Mouse (Mus musculus) WW6 (cell line): ENCODE results near the gene Mbnl1.
"Not testable (repeated sequence)": the region's sequence is repeated elsewhere in the genome, so short reads cannot be mapped to it uniquely, and the experiment has no call there.

ENCODE experiments used
- DNase-seq: peaks from one replicate; pipeline ENCODE4 v3.0.0-alpha.2; 2013; ENCODE audit warnings: low read depth, low spot score

The Mbnl1 gene

DNA sequence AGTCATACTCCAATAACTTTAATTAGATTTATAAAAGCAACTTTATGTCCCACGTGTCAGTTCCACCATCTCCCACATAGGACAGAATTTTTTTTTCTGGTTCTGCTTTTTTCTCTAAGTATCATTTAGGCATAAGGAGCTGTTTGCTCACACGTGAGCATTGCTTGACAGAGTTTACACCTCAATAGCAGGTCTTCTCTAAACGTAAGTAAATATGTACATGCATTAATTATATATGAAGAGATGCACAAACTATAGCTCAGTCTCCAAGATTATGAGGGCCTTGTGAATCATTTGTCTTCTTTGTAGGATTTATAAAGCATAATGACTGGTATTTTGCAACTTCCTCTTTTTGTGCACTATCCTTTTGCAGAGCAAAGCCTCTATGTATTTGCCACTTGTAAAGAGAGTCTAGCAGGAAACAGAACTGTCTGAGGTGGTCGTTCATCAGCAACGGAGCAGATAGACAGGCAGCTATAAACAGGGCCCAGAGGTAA, at the start of gene Mbnl1:
Gene Mbnl1, plus strand, starts transcription at position 150 of the 497 bp plus-strand sequence.
- no peak for DNase-seq

GRCm38 (mm10) chr3:60424148-60424547, 48.5 kb upstream of the Mbnl1 start:
- DNase-seq: no peak

DNA sequence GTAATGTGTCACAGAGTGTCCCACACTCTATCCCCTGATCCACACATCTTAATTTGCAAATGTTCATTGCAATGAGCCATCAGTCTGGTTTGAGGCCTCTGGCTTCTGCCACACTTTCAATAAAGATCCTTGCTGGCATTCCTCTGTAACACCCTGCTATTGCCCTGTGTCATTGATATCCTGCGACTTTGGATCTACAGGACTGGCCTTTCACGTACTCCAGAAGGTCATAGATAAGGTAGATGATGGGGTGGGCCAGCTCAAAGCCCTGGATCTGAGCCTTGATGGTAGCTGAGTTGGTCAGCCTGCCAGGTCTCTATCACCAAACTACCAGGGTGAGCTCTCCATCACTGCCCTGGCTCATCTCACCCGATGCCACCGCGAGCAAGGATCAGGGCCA, 43.6 kb upstream of the Mbnl1 start:
- DNase-seq: no peak

GRCm38 (mm10) chr3:60437254-60437653, 35.4 kb upstream of the Mbnl1 start:
- no peak for DNase-seq

- no peak for DNase-seq
Measured at GRCm38 (mm10) chr3:60437678-60438232, 34.9 kb upstream of the Mbnl1 start.

DNA sequence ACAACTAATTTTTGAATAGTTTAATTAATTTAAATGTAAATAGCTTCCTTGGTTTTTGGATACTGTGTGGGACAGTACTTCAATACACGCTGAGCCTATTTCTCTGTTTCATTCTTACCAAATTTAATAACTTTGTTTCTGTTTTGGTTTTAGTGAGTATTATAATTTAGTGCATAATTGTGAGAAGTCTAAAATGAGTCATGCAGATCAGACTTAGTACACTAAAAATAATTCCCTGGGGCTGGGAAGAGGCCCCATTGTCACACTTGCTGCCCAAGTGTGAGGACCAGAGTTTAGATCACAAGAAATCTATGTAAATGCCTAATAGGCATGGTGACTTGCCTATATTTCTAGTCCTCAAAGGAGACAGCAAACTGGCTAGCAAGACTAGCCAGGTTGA, 33.9 kb upstream of the Mbnl1 start:
- DNase-seq: no peak

DNA sequence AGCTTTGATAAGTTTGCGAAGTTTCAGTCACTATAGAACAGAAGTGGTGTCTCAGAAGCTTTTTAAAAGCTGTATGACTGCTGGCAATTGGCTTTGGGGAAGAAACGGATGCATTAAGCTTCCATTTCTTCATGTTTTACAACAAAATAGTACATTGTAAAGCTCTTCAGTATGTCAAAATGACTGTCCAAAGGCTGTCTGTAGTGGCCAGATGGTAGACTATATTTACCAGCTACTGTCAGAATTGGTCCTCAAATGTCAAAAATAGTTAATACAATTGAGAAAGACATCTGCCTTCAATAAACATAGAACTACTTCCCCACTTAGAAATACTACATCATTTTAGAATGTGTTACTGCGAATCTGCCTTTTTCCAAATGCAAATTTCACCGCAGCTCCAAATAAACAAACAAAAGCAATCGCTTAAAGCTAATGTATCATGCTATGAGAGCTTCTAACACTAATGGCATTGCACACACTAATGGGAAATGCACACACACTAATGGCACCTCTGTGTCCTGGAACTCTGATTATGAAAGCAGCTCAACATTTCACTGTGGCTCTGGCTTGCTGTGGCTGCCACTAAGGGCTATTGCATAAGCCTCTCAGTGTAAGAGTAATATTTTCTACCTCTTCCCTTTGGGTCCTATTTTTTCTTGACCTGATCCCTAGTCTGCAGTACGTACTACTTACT, 10.7 kb upstream of the Mbnl1 start:
- DNase-seq: no peak

DNA sequence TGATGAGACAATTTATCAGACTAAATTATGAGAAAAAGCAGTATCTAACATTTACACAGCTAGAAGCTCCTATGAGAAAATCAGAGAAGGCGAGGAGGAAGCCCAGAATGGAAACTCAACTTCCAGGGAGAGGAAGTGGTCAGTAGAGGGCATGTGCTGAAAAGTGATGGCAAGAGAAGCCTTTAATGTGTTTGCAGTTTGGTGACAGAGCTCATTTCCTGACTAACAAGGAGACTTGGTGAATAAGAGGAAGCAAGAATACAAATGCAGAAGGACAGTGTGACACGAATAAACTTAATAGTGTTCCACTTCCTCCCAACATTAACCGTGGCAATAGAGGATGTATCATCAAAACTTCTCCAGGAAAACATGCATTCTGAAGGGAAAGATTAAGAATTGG, 4.0 kb upstream of the Mbnl1 start:
- not testable (repeated sequence) for DNase-seq

- DNase-seq: not testable (repeated sequence)
Measured at GRCm38 (mm10) chr3:60469170-60469805, 3.3 kb upstream of the Mbnl1 start.

GRCm38 (mm10) chr3:60472011-60472680, 484 bp upstream of the Mbnl1 start:
- no peak for DNase-seq

GRCm38 (mm10) chr3:60473861-60474653, 1.4 kb downstream of the Mbnl1 start:
- DNase-seq: no peak

GRCm38 (mm10) chr3:60474654-60474972, 2.0 kb downstream of the Mbnl1 start:
- no peak for DNase-seq

DNA sequence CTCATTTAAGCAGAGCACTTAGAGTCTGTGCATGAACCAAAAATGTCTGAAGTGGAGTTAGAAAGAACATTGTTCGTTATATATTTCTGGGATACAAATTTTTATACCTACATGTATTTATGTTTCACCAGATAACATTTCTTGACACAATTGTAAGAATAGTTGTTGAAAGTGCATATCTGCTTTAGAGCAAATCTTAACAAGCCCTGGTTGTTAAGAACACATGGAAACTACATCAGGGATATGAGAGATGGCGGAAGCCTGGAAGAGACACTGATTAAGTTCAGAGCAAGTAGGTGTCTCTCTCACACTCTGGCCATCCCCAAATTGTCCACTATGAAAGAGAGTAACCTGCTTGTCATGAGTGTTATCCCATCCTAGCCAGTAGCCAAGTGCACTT, 2.4 kb downstream of the Mbnl1 start:
- DNase-seq: no peak

DNA sequence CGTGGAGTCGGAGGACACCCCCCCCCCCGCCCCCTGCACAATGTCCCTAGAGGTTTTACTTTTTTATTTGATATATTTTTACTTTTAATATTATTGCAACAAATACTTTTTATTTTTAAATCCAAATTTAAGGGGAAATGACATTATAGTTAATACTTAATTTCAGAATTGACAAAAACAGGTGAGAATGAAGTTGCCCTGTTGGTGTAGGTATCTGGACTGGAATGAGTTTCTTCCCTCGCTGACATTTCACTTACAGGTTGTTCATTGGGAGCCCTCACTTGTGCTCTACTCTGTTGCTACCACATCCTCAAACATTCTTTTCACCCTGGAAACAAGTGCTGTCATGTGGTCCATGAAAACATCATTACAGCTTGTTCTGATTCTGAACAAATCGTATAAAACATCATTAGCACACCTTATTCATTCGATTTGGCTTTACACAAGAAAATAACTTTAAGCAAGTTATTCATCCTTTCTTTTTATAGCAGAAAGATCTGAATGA, 4.2 kb downstream of the Mbnl1 start:
- DNase-seq: no peak

DNA sequence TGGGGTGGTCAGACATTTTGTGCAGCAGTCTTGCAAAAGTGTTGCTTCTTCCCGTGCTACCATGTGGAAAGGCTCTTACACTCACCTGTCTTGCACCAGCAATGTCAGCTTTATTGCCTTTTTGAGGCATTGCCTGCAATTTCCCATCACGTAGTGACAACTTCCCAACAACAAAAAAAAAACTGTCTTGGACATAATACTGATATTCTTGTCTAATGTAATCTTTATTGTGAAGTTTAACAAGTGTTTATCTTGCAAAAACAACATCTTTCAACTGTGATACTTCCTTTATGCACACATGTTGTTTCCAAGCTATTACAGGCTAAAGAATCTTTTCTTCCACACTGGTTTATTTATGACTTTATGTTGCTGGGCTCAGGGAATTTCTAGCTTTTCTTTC, 5.8 kb downstream of the Mbnl1 start:
- DNase-seq: no peak

GRCm38 (mm10) chr3:60480716-60481115, 8.1 kb downstream of the Mbnl1 start:
- no peak for DNase-seq

DNA sequence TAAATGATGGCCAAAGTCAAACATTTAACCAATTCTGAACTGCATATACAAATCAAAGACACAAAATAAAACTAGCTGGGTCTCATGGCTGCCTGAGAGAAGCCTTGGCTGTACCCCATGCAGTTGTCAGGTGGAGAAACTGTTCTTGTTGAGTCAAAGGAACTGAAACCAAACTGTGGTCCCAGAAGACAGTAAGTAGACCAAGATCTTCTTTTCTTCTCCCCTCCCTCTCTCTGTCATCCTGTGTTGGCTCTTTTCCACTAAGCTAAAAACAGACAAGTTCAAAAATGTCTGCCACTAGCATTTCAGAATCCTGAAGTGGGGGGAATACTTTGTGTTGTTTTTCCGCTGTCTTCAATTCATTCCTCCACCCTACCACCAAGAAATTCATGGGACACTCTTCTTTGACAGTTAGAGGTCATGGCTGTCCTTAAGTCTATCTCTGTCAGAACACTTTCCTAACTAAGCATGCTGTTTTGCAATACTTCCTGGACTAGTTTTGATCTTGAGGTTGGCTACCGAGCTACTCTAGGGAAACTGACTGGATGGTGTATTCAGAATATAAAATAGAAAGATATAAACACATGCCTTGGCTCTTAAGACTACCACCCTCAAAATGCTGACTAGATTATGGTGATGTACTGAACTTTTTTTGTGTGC, 9.2 kb downstream of the Mbnl1 start:
- DNase-seq: no peak

GRCm38 (mm10) chr3:60483305-60483704, 10.7 kb downstream of the Mbnl1 start:
- no peak for DNase-seq

GRCm38 (mm10) chr3:60485987-60486712, 13.5 kb downstream of the Mbnl1 start:
- DNase-seq: no peak

DNA sequence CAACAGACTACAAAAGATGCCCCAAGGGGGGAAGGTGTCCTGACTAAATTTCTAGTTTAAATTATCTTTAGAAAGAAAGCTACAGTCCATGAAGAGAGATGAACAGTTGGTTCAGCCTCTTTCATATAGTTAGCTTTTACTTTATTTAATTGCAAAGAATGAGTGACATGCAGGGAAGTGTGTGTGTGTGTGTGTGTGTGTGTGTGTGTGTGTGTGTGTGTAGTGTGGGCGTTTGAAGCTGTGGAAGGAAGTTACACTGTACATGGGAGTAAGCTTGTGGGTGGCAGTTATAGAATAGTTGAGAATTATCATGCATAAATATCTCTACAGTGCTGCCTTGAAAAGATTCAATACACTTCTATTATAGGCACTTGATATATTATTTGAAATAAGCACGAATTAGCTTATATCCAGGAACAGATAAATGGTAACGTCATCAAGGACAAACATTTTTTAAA, 14.1 kb downstream of the Mbnl1 start:
- no peak for DNase-seq
